Mouse (Mus musculus) MEL (cell line): ENCODE data around the gene Il6ra. TPM values are rescaled to one million over a fixed set of nuclear protein-coding genes. Genes with fewer than 3 reads are reported as not detected.
A peak's percentile ranks its signal among the peaks of the same experiment; 100 is the strongest.
"Not testable (repeated sequence)": the region's sequence is repeated elsewhere in the genome, so short reads cannot be mapped to it uniquely, and the experiment has no call there.

ENCODE experiments used
- DNase-seq: peaks from one replicate; pipeline ENCODE4 v3.0.0; 2011; ENCODE audit warnings: low read depth, low spot score
- H3K27ac ChIP-seq: 2 replicates; pipeline ENCODE4 v1.5.1; 2012; ENCODE audit warnings: low read depth, mild to moderate bottlenecking, control low read depth, low read length, moderate library complexity; ENCODE audit not compliant: control insufficient read depth
- H3K27me3 ChIP-seq, 2 experiments: fragments of 150-350 bp in 1 of 2; sonication (generic) in 1 of 2; 2 replicates each; pipeline ENCODE4 v1.6.1; 2012; ENCODE audit warnings: low read length in 2 of 2, mild to moderate bottlenecking in 2 of 2, improper control_type of control experiment in 1 of 2, moderate library complexity in 1 of 2; ENCODE audit not compliant: insufficient read depth in 2 of 2, control insufficient read depth in 1 of 2
- H3K36me3 ChIP-seq, 2 experiments: 2 replicates each; pipeline ENCODE4 v1.6.1; 2012 to 2014; ENCODE audit warnings: low read length in 2 of 2, improper control_type of control experiment in 1 of 2, inconsistent platforms in 1 of 2, mild to moderate bottlenecking in 1 of 2; ENCODE audit not compliant: insufficient read depth in 2 of 2, control insufficient read depth in 1 of 2
- H3K4me1 ChIP-seq, 2 experiments: fragments of 150-350 bp in 1 of 2; sonication (generic) in 1 of 2; 2 replicates each; pipeline ENCODE4 v1.6.1; 2012; ENCODE audit warnings: low read length in 2 of 2, improper control_type of control experiment in 1 of 2, mild to moderate bottlenecking in 1 of 2; ENCODE audit not compliant: insufficient read depth in 2 of 2, control insufficient read depth in 1 of 2
- H3K4me3 ChIP-seq, 2 experiments: fragments of 150-350 bp in 1 of 2; sonication (generic) in 1 of 2; 2 replicates each; pipeline ENCODE4 v1.5.1; 2012; ENCODE audit warnings: low read depth in 2 of 2, low read length in 2 of 2, mild to moderate bottlenecking in 2 of 2, moderate library complexity in 2 of 2, control low read depth in 1 of 2, improper control_type of control experiment in 1 of 2; ENCODE audit not compliant: control insufficient read depth in 1 of 2, insufficient read depth in 1 of 2
- H3K79me2 ChIP-seq: 2 replicates; pipeline ENCODE4 v1.6.1; 2012; ENCODE audit warnings: mild to moderate bottlenecking, low read length, moderate library complexity; ENCODE audit not compliant: control insufficient read depth, poor library complexity, insufficient read depth
- H3K9ac ChIP-seq: 2 replicates; pipeline ENCODE4 v1.6.1; 2012; ENCODE audit warnings: low read depth, mild to moderate bottlenecking, control low read depth, low read length, moderate library complexity; ENCODE audit not compliant: control insufficient read depth, poor library complexity, severe bottlenecking
- H3K9me3 ChIP-seq: fragments of 150-350 bp; sonication (generic); replicated peaks from 2 replicates; pipeline ENCODE4 v1.6.1; 2012; ENCODE audit warnings: mild to moderate bottlenecking, low read length, improper control_type of control experiment, moderate library complexity; ENCODE audit not compliant: insufficient read depth
- BHLHE40 ChIP-seq: IDR thresholded peaks from 2 replicates; pipeline ENCODE4 v1.6.1; 2012; ENCODE audit warnings: low read depth, mild to moderate bottlenecking, inconsistent platforms, low read length, improper control_type of control experiment, borderline replicate concordance
- CHD1 ChIP-seq: IDR thresholded peaks from 2 replicates; pipeline ENCODE4 v1.6.1; 2012; ENCODE audit warnings: low read depth, mild to moderate bottlenecking, inconsistent platforms, low read length, improper control_type of control experiment
- CTCF ChIP-seq, 3 experiments: IDR thresholded peaks in 2 of 3; conservative IDR thresholded peaks in 1 of 3; 2 replicates each; pipeline ENCODE4 v1.5.1; 2011 to 2012; ENCODE audit warnings: low read length in 3 of 3, low read depth in 2 of 3, mild to moderate bottlenecking in 2 of 3, improper control_type of control experiment in 1 of 3, inconsistent platforms in 1 of 3, mixed read lengths in 1 of 3, moderate library complexity in 1 of 3; ENCODE audit not compliant: control insufficient read depth in 1 of 3, insufficient read depth in 1 of 3, poor library complexity in 1 of 3, severe bottlenecking in 1 of 3
- E2F4 ChIP-seq: IDR thresholded peaks from 2 replicates; pipeline ENCODE4 v1.6.1; 2011; ENCODE audit warnings: low read depth, low read length, improper control_type of control experiment, borderline replicate concordance
- ELF1 ChIP-seq: IDR thresholded peaks from 2 replicates; pipeline ENCODE4 v1.6.1; 2014; ENCODE audit warnings: low read depth, mild to moderate bottlenecking, inconsistent platforms, low read length, improper control_type of control experiment, moderate library complexity
- ETS1 ChIP-seq: IDR thresholded peaks from 2 replicates; pipeline ENCODE4 v1.6.1; 2012; ENCODE audit warnings: low read depth, mild to moderate bottlenecking, inconsistent platforms, low read length, improper control_type of control experiment, moderate library complexity
- GATA1 ChIP-seq: IDR thresholded peaks from 2 replicates; pipeline ENCODE4 v1.6.1; 2011; ENCODE audit warnings: low read depth, low read length, improper control_type of control experiment
- MAFK ChIP-seq: IDR thresholded peaks from 2 replicates; pipeline ENCODE4 v1.6.1; 2011; ENCODE audit warnings: low read depth, mild to moderate bottlenecking, low read length, improper control_type of control experiment, borderline replicate concordance
- MYC ChIP-seq: IDR thresholded peaks from 2 replicates; pipeline ENCODE4 v1.6.1; 2011; ENCODE audit warnings: low read depth, mild to moderate bottlenecking, low read length, improper control_type of control experiment, moderate library complexity
- NRF1 ChIP-seq: IDR thresholded peaks from 2 replicates; pipeline ENCODE4 v1.6.1; 2014; ENCODE audit warnings: low read depth, mild to moderate bottlenecking, inconsistent platforms, low read length, improper control_type of control experiment, moderate library complexity; ENCODE audit not compliant: poor library complexity, insufficient read depth, severe bottlenecking
- POLR2A ChIP-seq, 2 experiments: IDR thresholded peaks; 2 replicates each; pipeline ENCODE4 v1.6.1; 2011 to 2012; ENCODE audit warnings: low read length in 2 of 2, mild to moderate bottlenecking in 2 of 2, control low read depth in 1 of 2, improper control_type of control experiment in 1 of 2, low read depth in 1 of 2, moderate library complexity in 1 of 2; ENCODE audit not compliant: control insufficient read depth in 1 of 2, insufficient read depth in 1 of 2, poor library complexity in 1 of 2
- RAD21 ChIP-seq: IDR thresholded peaks from 2 replicates; pipeline ENCODE4 v1.6.1; 2011; ENCODE audit warnings: mild to moderate bottlenecking, low read depth, low read length, improper control_type of control experiment
- RCOR1 ChIP-seq: IDR thresholded peaks from 2 replicates; pipeline ENCODE4 v1.6.1; 2012; ENCODE audit warnings: low read depth, mild to moderate bottlenecking, inconsistent platforms, low read length, improper control_type of control experiment
- SMC3 ChIP-seq: IDR thresholded peaks from 2 replicates; pipeline ENCODE4 v1.6.1; 2011; ENCODE audit warnings: low read depth, low read length, improper control_type of control experiment
- TAL1 ChIP-seq: IDR thresholded peaks from 2 replicates; pipeline ENCODE4 v1.6.1; 2012; ENCODE audit warnings: mild to moderate bottlenecking, inconsistent platforms, low read length, moderate library complexity, mixed read lengths
- TBP ChIP-seq: IDR thresholded peaks from 2 replicates; pipeline ENCODE4 v1.8.0; 2011; ENCODE audit warnings: low read depth, low read length, improper control_type of control experiment
- USF1 ChIP-seq: IDR thresholded peaks from 2 replicates; pipeline ENCODE4 v1.6.1; 2014; ENCODE audit warnings: low read depth, mild to moderate bottlenecking, inconsistent platforms, low read length, improper control_type of control experiment, moderate library complexity
- USF2 ChIP-seq, 2 experiments: IDR thresholded peaks; 2 replicates each; pipeline ENCODE4 v1.6.1; 2011 to 2012; ENCODE audit warnings: improper control_type of control experiment in 2 of 2, low read length in 2 of 2, borderline replicate concordance in 1 of 2, inconsistent platforms in 1 of 2, low read depth in 1 of 2, mild to moderate bottlenecking in 1 of 2; ENCODE audit not compliant: insufficient read depth in 1 of 2
- ZC3H11A ChIP-seq: IDR thresholded peaks from 2 replicates; pipeline ENCODE4 v1.6.1; 2012; ENCODE audit warnings: low read depth, mild to moderate bottlenecking, inconsistent platforms, low read length, improper control_type of control experiment
- polyA plus RNA-seq, 2 experiments: library from polyadenylated mRNA; stranded (reverse) in 1 of 2; unstranded in 1 of 2; fragments of >175 nt in 1 of 2; fragments of >200 nt in 1 of 2; gene quantifications; 2 replicates each; pipeline versions ENCODE4 v1.2.1 to v1.2.4; 2012; ENCODE audit warnings: low replicate concordance in 2 of 2, low read depth in 1 of 2; ENCODE audit not compliant: insufficient read length in 2 of 2, insufficient read depth in 1 of 2, missing spikeins in 1 of 2
- total RNA-seq: library from RNA; depleted of rRNA; stranded (reverse); fragments of 300-350 nt; gene quantifications from 2 replicates; pipeline ENCODE4 v1.2.3, GENCODE M21; 2012

Il6ra gene
- total and polyA plus RNA-seq, 3 experiments = 0.15 to 3.4 TPM; not detected in 1

- Histone ChIP-seq H3K27me3 (no peaks in the 10 kb centered on the region), H3K4me3 (no peak overlapping the region), H3K36me3 (peaks cover 0 to 10% of the 10 kb centered on the region in 2 experiments; a peak in 2 of 4 replicates), H3K79me2 (no peaks in the 10 kb centered on the region), H3K9me3 (no peaks in the 10 kb centered on the region), H3K27ac (no peak overlapping the region), H3K9ac (no peak overlapping the region), H3K4me1 (peaks cover 1 to 9% of the 10 kb centered on the region in 2 experiments; a peak in 3 of 4 replicates)
- DNase-seq = peak; percentile 54
- TF ChIP-seq GATA1 (no peak), RCOR1 (no peak), ETS1 (0 out of 2 replicates have a peak, but pooled peaks have one; percentile 25), POLR2A (IDR thresholded peaks at IDR 0.05; ENCODE audit: control insufficient read depth in 1 of 2, insufficient read depth in 1 of 2, low read depth in 1 of 2, low read length in 2 of 2, poor library complexity in 1 of 2) (no peak), RAD21 (peak; percentile 47), USF2 (IDR thresholded peaks at IDR 0.05; ENCODE audit: borderline replicate concordance in 1 of 2, insufficient read depth in 1 of 2, low read depth in 1 of 2, low read length in 2 of 2) (no peak), ZC3H11A (peak; percentile 36; the same call in 1 of the 2 replicates), TAL1 (no peak), MAFK (no peak), CTCF (IDR thresholded peaks at IDR 0.05 in 2 of 3, conservative IDR thresholded peaks at IDR 0.05 in 1 of 3; ENCODE audit: control insufficient read depth in 1 of 3, insufficient read depth in 1 of 3, low read depth in 2 of 3, low read length in 3 of 3, poor library complexity in 1 of 3, severe bottlenecking in 1 of 3) (peak in 2 of 3 experiments; percentile 27 to 39; a peak in 3 of 6 replicates), SMC3 (peak; percentile 49)
- TF ChIP-seq, all 39 proteins: peak for 5
These were observed 49.1 kb downstream of the Il6ra start for GRCm38 (mm10) chr3:89863716-89864509.

- H3K36me3 ChIP-seq, H3K27ac ChIP-seq, H3K4me1 ChIP-seq, H3K4me3 ChIP-seq, H3K79me2 ChIP-seq, H3K9me3 ChIP-seq, H3K9ac ChIP-seq, DNase-seq, H3K27me3 ChIP-seq: not testable (repeated sequence)
These were observed 49.7 kb downstream of the Il6ra start for GRCm38 (mm10) chr3:89863276-89863675.

- Histone ChIP-seq H3K4me1 (peaks cover 1 to 9% of the 10 kb centered on the region in 2 experiments; a peak in 3 of 4 replicates), H3K4me3 (no peak overlapping the region), H3K9ac (no peak overlapping the region), H3K9me3 (no peaks in the 10 kb centered on the region), H3K36me3 (peaks cover 0 to 10% of the 10 kb centered on the region in 2 experiments; a peak in 2 of 4 replicates), H3K27me3 (no peaks in the 10 kb centered on the region), H3K27ac (no peak overlapping the region), H3K79me2 (no peaks in the 10 kb centered on the region)
- DNase-seq = no peak
- TF ChIP-seq USF1 (no peak), TBP (no peak), ELF1 (no peak), E2F4 (no peak), BHLHE40 (no peak), MYC (no peak), CHD1 (no peak), NRF1 (no peak)
These were observed 50.7 kb downstream of the Il6ra start for GRCm38 (mm10) chr3:89862182-89862761.
